Mouse (Mus musculus) intestine, embryonic 16.5 days (tissue): ENCODE measurements around the gene Asgr1. TPM values are rescaled to one million over a fixed set of nuclear protein-coding genes. Genes with fewer than 3 reads are reported as not detected.
A peak's percentile ranks its signal among the peaks of the same experiment; 100 is the strongest.

Experiments used
- ATAC-seq: fragments of 200-750 bp; cut with Nextera tagmentation; 2 replicates; pipeline ENCODE4 v1.8.0; 2017; ENCODE audit warnings: moderate TSS enrichment, moderate library complexity
- H3K27ac ChIP-seq: fragments of 300-500 bp; sonication (generic); 2 replicates; pipeline ENCODE4 v1.5.1; 2014; ENCODE audit warnings: mild to moderate bottlenecking, low read length
- H3K27me3 ChIP-seq: fragments of 300-500 bp; sonication (generic); replicated peaks from 2 replicates; pipeline ENCODE4 v1.6.1; 2014; ENCODE audit warnings: low read length, control low read depth, mixed read lengths; ENCODE audit not compliant: control insufficient read depth, insufficient read depth
- H3K36me3 ChIP-seq: fragments of 300-500 bp; sonication (generic); 2 replicates; pipeline ENCODE4 v1.6.1; 2014; ENCODE audit warnings: low read length, control low read depth; ENCODE audit not compliant: control insufficient read depth, insufficient read depth
- H3K4me1 ChIP-seq: fragments of 300-500 bp; sonication (generic); 2 replicates; pipeline ENCODE4 v1.6.1; 2014; ENCODE audit warnings: low read length, control low read depth, mixed read lengths; ENCODE audit not compliant: control insufficient read depth, insufficient read depth
- H3K4me2 ChIP-seq: fragments of 300-500 bp; sonication (generic); 2 replicates; pipeline ENCODE4 v1.6.1; 2014; ENCODE audit warnings: low read depth, low read length, control low read depth
- H3K4me3 ChIP-seq: fragments of 300-500 bp; sonication (generic); 2 replicates; pipeline ENCODE4 v1.5.1; 2014; ENCODE audit warnings: mild to moderate bottlenecking, low read length
- H3K9ac ChIP-seq: fragments of 300-500 bp; sonication (generic); 2 replicates; pipeline ENCODE4 v1.6.1; 2014; ENCODE audit warnings: low read depth, low read length
- H3K9me3 ChIP-seq: fragments of 300-500 bp; sonication (generic); 2 replicates; pipeline ENCODE4 v1.6.1; 2016; ENCODE audit warnings: low read length, control low read depth; ENCODE audit not compliant: control insufficient read depth
- WGBS: fragments of 180-500 bp; shearing (Covaris S2); extraction: QIAGEN DNeasy Blood & Tissue Kit; methylation state at CpG from one replicate; pipeline ENCODE4 v1.1.7; 2014; 5-methylcytosine and 5-hydroxymethylcytosine counted together
- polyA plus RNA-seq: library from polyadenylated mRNA; unstranded; fragments of >200 nt; fragmentation: Nextera tagmentation; extraction: Ambion mirVana; gene quantifications from 2 replicates; pipeline ENCODE4 v1.2.1, GENCODE M21; 2015

The Asgr1 gene
- polyA plus RNA-seq, 1 experiment from 2014 or later, result 0.17 TPM

- H3K4me3 ChIP-seq, result peak overlapping the region; percentile 56
- H3K9me3 ChIP-seq, result no peaks in the 10 kb centered on the region
- peak overlapping the region; percentile 52; the same call in 1 of the 2 replicates for H3K9ac ChIP-seq
- peaks cover 42% of the 10 kb centered on the region for H3K4me1 ChIP-seq
- H3K27ac ChIP-seq, result peak overlapping the region; percentile 69
- H3K36me3 ChIP-seq, result no peaks in the 10 kb centered on the region
- H3K4me2 ChIP-seq, result peak overlapping the region; percentile 89
- ATAC-seq, result peak; percentile 79
- 0 out of 2 replicates have a peak, but pooled peaks cover 2% of the 10 kb centered on the region for H3K27me3 ChIP-seq
- under 1% methylated on average over 39 of the region's 40 CpGs for WGBS
These were observed 32.4 kb upstream of the Asgr1 start for GRCm38 (mm10) chr11:70021264-70022132.

GRCm38 (mm10) chr11:70023481-70024150 lies 30.3 kb upstream of the Asgr1 start:
- 0 out of 2 replicates have a peak, but pooled peaks cover 2% of the 10 kb centered on the region for H3K27me3 ChIP-seq
- no peaks in the 10 kb centered on the region for H3K9me3 ChIP-seq

DNA sequence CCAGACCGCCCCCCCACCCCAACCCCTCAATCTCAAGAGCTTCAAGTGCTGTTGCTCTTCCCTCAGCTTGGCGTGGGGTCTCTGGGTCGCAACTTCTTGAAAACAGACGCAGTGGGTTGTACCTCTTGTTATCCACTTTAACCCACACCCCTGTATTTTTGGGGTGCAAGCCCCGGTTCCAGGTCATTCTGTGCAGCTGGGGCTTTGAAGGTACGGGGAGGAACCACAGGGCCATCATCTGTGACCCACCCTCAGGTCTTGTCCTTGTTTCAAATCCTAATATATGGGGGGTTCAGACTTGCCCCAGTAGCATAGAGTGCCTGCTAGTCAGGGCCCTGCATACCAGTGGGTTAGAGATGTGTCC lies 29.8 kb upstream of the Asgr1 start:
- WGBS, result 16% methylated on average over 6 of the region's 6 CpGs
- no peak for ATAC-seq

More at GRCm38 (mm10) chr11:70023481-70024150, 30.3 kb upstream of the Asgr1 start:
- H3K27ac ChIP-seq, result peak overlapping the region; percentile 18; the same call in 1 of the 2 replicates
- WGBS, result 3% methylated on average over 26 of the region's 29 CpGs
- peak overlapping the region; percentile 51 for H3K4me2 ChIP-seq
- H3K4me3 ChIP-seq, result peak overlapping the region; percentile 32
- no peaks in the 10 kb centered on the region for H3K36me3 ChIP-seq
- no peak for ATAC-seq
- H3K9ac ChIP-seq, result peak overlapping the region; percentile 55
- peaks cover 48% of the 10 kb centered on the region for H3K4me1 ChIP-seq

GRCm38 (mm10) chr11:70026689-70027088 lies 27.2 kb upstream of the Asgr1 start:
- H3K4me1 ChIP-seq, result peaks cover 45% of the 10 kb centered on the region
- WGBS, result 7% methylated on average over 18 of the region's 19 CpGs

More for the DNA sequence above, 29.8 kb upstream of the Asgr1 start:
- Histone ChIP-seq H3K4me2 (peak overlapping the region; percentile 51), H3K36me3 (no peaks in the 10 kb centered on the region), H3K27me3 (0 out of 2 replicates have a peak, but pooled peaks cover 2% of the 10 kb centered on the region), H3K9ac (peak overlapping the region; percentile 55), H3K27ac (peak overlapping the region; percentile 48; the same call in 1 of the 2 replicates), H3K4me1 (peaks cover 50% of the 10 kb centered on the region), H3K9me3 (no peaks in the 10 kb centered on the region), H3K4me3 (peak overlapping the region; percentile 32)

GRCm38 (mm10) chr11:70027397-70027796 lies 26.5 kb upstream of the Asgr1 start:
- 0 out of 2 replicates have a peak, but pooled peaks cover 7% of the 10 kb centered on the region for H3K36me3 ChIP-seq
- 0 out of 2 replicates have a peak, but pooled peaks cover 2% of the 10 kb centered on the region for H3K27me3 ChIP-seq
- peak overlapping the region; percentile 43 for H3K4me3 ChIP-seq
- WGBS, result 34% methylated on average over 9 of the region's 9 CpGs
- no peak for ATAC-seq
- H3K27ac ChIP-seq, result peak overlapping the region; percentile 65
- no peaks in the 10 kb centered on the region for H3K9me3 ChIP-seq
- H3K4me2 ChIP-seq, result peak overlapping the region; percentile 60
- peak overlapping the region; percentile 51; the same call in 1 of the 2 replicates for H3K9ac ChIP-seq
- peaks cover 45% of the 10 kb centered on the region for H3K4me1 ChIP-seq

More at GRCm38 (mm10) chr11:70026689-70027088, 27.2 kb upstream of the Asgr1 start:
- Histone ChIP-seq H3K27me3 (0 out of 2 replicates have a peak, but pooled peaks cover 2% of the 10 kb centered on the region), H3K9me3 (no peaks in the 10 kb centered on the region), H3K36me3 (0 out of 2 replicates have a peak, but pooled peaks cover 6% of the 10 kb centered on the region), H3K27ac (peak overlapping the region; percentile 65), H3K4me2 (peak overlapping the region; percentile 60), H3K4me3 (peak overlapping the region; percentile 43), H3K9ac (peak overlapping the region; percentile 51)
- peak; percentile 53 for ATAC-seq

DNA sequence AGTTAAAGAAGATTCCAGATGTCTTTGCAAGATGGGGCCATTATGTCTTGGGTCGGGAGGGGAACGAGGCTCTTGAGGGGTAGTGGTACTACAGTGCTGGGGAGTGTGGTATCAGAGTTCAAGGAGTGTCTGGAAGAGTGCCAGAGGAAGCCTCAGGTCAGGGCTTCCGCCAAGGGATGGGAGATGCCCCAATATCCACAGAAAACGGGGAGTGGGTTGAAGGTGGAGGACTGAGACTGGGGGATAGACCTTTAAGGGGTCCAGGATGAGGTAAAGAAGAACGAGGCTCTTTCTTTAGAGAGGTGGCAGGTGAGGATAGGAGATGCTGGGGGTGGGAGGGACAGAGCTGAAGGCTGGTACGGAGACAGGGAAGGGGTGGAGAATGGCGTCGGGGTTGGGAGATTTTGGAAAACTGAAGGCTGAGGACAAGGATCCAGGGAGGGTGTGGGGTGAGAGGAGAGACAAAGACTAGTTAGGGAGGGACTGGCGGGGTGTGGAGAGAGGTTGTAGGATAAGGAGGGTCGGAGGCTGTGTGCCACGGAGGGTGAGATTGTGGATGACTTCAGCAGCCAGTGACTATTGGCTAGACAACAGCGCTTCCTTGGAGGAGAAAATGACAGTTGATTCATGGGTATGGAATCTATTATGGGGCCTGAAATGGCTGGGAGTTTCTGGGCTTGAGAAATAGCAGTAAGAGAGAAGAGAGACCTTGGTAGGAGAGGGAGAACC lies 25.3 kb upstream of the Asgr1 start:
- Histone ChIP-seq H3K9me3 (no peaks in the 10 kb centered on the region), H3K9ac (no peak overlapping the region), H3K4me3 (peak overlapping the region; percentile 30), H3K4me1 (peaks cover 42% of the 10 kb centered on the region), H3K27ac (peak overlapping the region; percentile 75), H3K36me3 (0 out of 2 replicates have a peak, but pooled peaks cover 7% of the 10 kb centered on the region), H3K27me3 (0 out of 2 replicates have a peak, but pooled peaks cover 2% of the 10 kb centered on the region), H3K4me2 (peak overlapping the region; percentile 51)
- 18% methylated on average over 12 of the region's 12 CpGs for WGBS
- ATAC-seq, result peak; percentile 12; the same call in 1 of the 2 replicates

DNA sequence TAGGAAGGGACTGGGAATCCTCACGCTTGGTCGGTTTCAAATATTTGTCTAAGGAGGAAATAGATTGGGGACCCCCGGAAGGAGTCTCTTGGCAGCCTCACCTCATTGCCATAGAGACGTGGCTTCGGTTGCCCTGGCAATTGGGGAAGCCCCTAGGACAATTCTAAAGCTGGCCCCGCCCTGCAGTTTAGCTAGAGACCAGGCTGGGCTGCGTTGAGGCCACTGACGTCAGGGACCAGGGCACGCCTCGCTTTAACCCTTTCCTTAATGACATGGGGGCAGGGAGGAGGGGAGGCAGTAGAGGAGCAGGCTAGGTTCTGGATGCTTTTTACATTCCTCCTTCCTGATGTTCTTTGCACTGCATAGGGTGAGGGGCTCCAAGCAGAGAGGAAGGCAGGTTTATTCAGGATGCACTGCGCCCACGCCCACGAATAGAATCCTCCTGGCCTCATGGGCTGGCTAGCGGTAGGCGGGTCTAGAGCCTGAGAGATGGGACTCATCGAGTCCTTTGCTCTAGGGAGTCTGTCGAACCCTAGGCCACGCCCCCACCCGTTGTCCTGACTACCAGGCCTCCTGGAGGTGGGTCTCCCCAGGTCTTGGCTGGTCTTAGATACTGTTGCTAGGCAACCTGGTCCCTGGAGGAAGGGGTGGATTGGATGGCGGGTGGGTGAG lies 24.6 kb upstream of the Asgr1 start:
- Histone ChIP-seq H3K36me3 (0 out of 2 replicates have a peak, but pooled peaks cover 7% of the 10 kb centered on the region), H3K27ac (peak overlapping the region; percentile 75), H3K9me3 (no peaks in the 10 kb centered on the region), H3K27me3 (0 out of 2 replicates have a peak, but pooled peaks cover under 1% of the 10 kb centered on the region), H3K4me1 (peaks cover 38% of the 10 kb centered on the region), H3K4me3 (peak overlapping the region; percentile 30), H3K9ac (0 out of 2 replicates have a peak overlapping the region, but pooled peaks have one; percentile 2), H3K4me2 (peak overlapping the region; percentile 51)
- WGBS, result under 1% methylated on average over 20 of the region's 20 CpGs
- peak; percentile 75 for ATAC-seq

- Histone ChIP-seq H3K9ac (no peak overlapping the region), H3K4me1 (peaks cover 37% of the 10 kb centered on the region)
These were observed 23.9 kb upstream of the Asgr1 start for GRCm38 (mm10) chr11:70029829-70030550.

More at GRCm38 (mm10) chr11:70029829-70030550, 23.9 kb upstream of the Asgr1 start:
- Histone ChIP-seq H3K9me3 (no peaks in the 10 kb centered on the region), H3K36me3 (0 out of 2 replicates have a peak, but pooled peaks cover 7% of the 10 kb centered on the region), H3K4me2 (no peak overlapping the region), H3K27me3 (no peaks in the 10 kb centered on the region), H3K27ac (no peak overlapping the region), H3K4me3 (no peak overlapping the region)
- ATAC-seq, result no peak
- WGBS, result 36% methylated on average over 11 of the region's 11 CpGs
